Mouse (Mus musculus): ENCODE results near the gene Gm2026.
"Not testable (repeated sequence)": the region's sequence is repeated elsewhere in the genome, so short reads cannot be mapped to it uniquely, and the experiment has no call there.

The Gm2026 gene

DNA sequence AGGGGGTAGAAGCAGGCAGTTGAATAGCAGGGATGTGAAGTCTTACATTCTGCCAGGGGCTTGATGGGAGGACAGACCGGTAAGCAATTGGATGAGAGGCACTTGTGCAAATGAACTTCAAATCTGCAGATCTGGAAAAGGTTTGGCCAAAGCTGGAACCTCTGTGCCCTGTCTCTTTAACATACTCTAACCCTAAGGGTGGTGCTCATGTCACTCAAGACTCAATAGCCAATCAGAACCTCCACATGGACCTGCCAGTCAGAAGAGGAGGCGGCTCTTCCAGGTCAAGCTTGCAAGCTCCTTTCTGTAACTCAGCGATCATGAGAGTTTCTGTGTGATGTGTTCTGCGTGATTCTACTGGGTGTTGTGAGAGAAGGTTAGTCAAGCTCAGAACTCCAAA is at the start of gene Gm2026:
TSS of gene Gm2026 (plus strand) at position 301 of the 400 bp plus-strand sequence.
- in situ Hi-C loops (cut with MboI; ENCODE audit: low pct_unique_long_range_greater_than_20kb in 1 of 2, low sequenced_read_pairs in 2 of 2, unreplicated experiment in 1 of 2) = not testable (repeated sequence)

DNA sequence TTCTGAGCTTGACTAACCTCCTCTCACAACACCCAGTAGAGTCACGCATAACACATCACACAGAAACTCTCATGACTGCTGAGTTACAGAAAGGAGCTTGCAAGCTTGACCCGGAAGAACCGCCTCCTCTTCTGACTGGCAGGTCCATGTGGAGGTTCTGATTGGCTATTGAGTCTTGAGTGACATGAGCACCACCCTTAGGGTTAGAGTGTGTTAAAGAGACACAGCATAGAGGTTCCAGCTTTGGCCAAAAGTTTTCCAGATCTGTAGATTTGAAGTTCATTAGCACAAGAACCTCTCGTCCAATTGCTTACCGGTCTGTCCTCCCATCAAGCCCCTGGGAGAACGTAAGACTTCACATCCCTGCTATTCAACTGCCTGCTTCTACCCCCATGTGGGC is 34.1 kb upstream of the Gm2026 start, which contains the start of gene Zfp966:
TSS of gene Zfp966 (minus strand) at position 101 of the 400 bp plus-strand sequence.
- in situ Hi-C loops (cut with MboI; ENCODE audit: low pct_unique_long_range_greater_than_20kb in 1 of 2, low sequenced_read_pairs in 2 of 2, unreplicated experiment in 1 of 2) = not testable (repeated sequence)

Measured in mouse embryonic stem cell (cell line).